ENCODE assay signal across 8 mouse cellular contexts in the genomic region with DNA sequence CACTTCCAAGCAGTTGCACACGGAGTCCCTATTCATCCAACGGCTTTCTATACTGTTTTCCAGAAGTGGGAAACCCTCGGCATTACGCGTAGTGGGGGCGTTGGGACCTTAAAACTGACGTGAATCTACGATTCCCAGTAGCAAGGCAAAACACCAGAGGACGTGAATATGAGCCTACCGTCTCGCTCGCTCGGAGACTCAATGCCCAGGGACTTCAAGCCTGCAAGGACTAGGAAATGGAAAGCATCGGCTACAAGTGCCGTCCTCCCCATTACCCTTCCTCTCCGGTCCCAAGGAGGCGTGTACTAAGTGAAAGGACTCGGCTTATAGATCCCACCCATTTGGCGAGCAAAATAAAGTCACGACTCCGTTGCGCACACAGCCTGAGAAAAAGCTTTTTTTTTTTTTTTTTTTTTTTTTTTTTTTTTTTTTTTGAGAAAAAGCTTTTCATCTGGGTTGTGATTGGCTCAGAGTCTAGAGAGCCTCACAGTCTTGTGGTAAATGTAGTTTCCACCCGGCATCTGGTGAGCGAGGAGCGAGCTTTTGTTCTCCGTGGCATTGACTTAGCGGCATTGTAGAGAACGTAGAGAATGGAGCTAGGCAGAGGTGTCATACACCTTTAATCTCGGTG. TPM values are rescaled to one million over a fixed set of nuclear protein-coding genes. Genes with fewer than 3 reads are reported as not detected.
DNase-seq lines count a peak whose midpoint lies in the region; ATAC-seq and TF ChIP-seq lines count a peak whose summit lies in the region.

No protein-coding gene starts in this region.

- H3K9me3 ChIP-seq in ES-Bruce4 (replicated peaks; ENCODE audit: control insufficient read depth, insufficient read depth, low read length, poor library complexity, severe bottlenecking) = no peaks in the 10 kb centered on the region
- no peaks in the 10 kb centered on the region for H3K9me3 ChIP-seq in forebrain, embryonic 12.5 days
- no peaks in the 10 kb centered on the region for H3K9me3 ChIP-seq in lung, embryonic 15.5 days

- intact Hi-C loops in heart, postnatal 25 days (cut with DNase I) = no loop called here

- peak overlapping the region; percentile 61 for H3K4me2 ChIP-seq in forebrain, embryonic 12.5 days
- H3K4me2 ChIP-seq in lung, embryonic 15.5 days = peak overlapping the region; percentile 78

- no peaks in the 10 kb centered on the region for H3K4me1 ChIP-seq in ES-Bruce4 (ENCODE audit: control insufficient read depth, insufficient read depth, low read length)
- peaks cover 18% of the 10 kb centered on the region for H3K4me1 ChIP-seq in forebrain, embryonic 12.5 days
- peaks cover 17% of the 10 kb centered on the region for H3K4me1 ChIP-seq in lung, embryonic 15.5 days

- no peak for TF ChIP-seq EP300 in ES-Bruce4 (IDR thresholded peaks at IDR 0.05; ENCODE audit: insufficient read depth, low read depth, low read length)

- H3K36me3 ChIP-seq in ES-Bruce4 (ENCODE audit: control insufficient read depth, insufficient read depth, low read length, poor library complexity, severe bottlenecking) = no peaks in the 10 kb centered on the region
- no peaks in the 10 kb centered on the region for H3K36me3 ChIP-seq in forebrain, embryonic 12.5 days (replicated peaks)
- H3K36me3 ChIP-seq in lung, embryonic 15.5 days = no peaks in the 10 kb centered on the region

- WGBS in forebrain, embryonic 12.5 days = 4% methylated on average over 29 of the region's 29 CpGs
- 1% methylated on average over 29 of the region's 29 CpGs for WGBS in lung, embryonic 15.5 days

- peak; percentile 76 for ATAC-seq in forebrain, embryonic 12.5 days (ENCODE audit: low FRiP score)
- ATAC-seq in lung, embryonic 15.5 days (ENCODE audit: borderline replicate concordance, extremely low read depth, low FRiP score, low TSS enrichment) = peak; percentile 73
- peak; percentile 70 for ATAC-seq in neutrophil, adult 5-6 weeks (ENCODE audit: extremely low read depth, insufficient number of reproducible peaks, low FRiP score, poor library complexity, severe bottlenecking)

- no peak for TF ChIP-seq CTCF in ES-Bruce4 (IDR thresholded peaks at IDR 0.05; ENCODE audit: low read depth, low read length)

- no peak overlapping the region for H3K27ac ChIP-seq in ES-Bruce4 (ENCODE audit: insufficient read depth, low read length)
- H3K27ac ChIP-seq in forebrain, embryonic 12.5 days = peak overlapping the region; percentile 78
- H3K27ac ChIP-seq in lung, embryonic 15.5 days = peak overlapping the region; percentile 87

- peak; percentile 83 for DNase-seq in brain, embryonic 18.5 days (ENCODE audit: low read depth, low spot score)
- peak; percentile 17 for DNase-seq in heart, postnatal 25 days (ENCODE audit: low spot score)
- DNase-seq in layer of hippocampus, adult 18-20 months (ENCODE audit: low spot score in 2 of 2) = peak; percentile 41 to 73
- DNase-seq in thymus, postnatal 0 days (ENCODE audit: low spot score) = peak; percentile 88

- peak overlapping the region; percentile 62 for H3K9ac ChIP-seq in ES-Bruce4 (ENCODE audit: low read depth, poor library complexity, severe bottlenecking)
- peak overlapping the region; percentile 56 for H3K9ac ChIP-seq in forebrain, embryonic 12.5 days
- H3K9ac ChIP-seq in lung, embryonic 15.5 days = peak overlapping the region; percentile 45

- no peak for TF ChIP-seq POLR2A in ES-Bruce4 (IDR thresholded peaks at IDR 0.05; ENCODE audit: insufficient read depth, low read length)

- H3K4me3 ChIP-seq in ES-Bruce4 (ENCODE audit: low read depth, low read length) = peak overlapping the region; percentile 65
- H3K4me3 ChIP-seq in forebrain, embryonic 12.5 days (replicated peaks) = peak overlapping the region; percentile 39
- H3K4me3 ChIP-seq in lung, embryonic 15.5 days = peak overlapping the region; percentile 54

- H3K27me3 ChIP-seq in ES-Bruce4 (ENCODE audit: control insufficient read depth, insufficient read depth, low read length, poor library complexity, severe bottlenecking) = no peaks in the 10 kb centered on the region
- H3K27me3 ChIP-seq in forebrain, embryonic 12.5 days = no peaks in the 10 kb centered on the region
- H3K27me3 ChIP-seq in lung, embryonic 15.5 days = no peaks in the 10 kb centered on the region

RNA-seq across cellular contexts. Expression of a gene that starts 4.0 kb away (rescaled TPM):
- polyA plus RNA-seq in ES-Bruce4 (2011; ENCODE audit: insufficient read depth, insufficient read length, low read depth, missing spikeins) = 1.5 and 2.3 TPM in 2 replicates
- polyA plus RNA-seq in forebrain, embryonic 12.5 days (2016; fragmentation: Nextera tagmentation; extraction: Ambion mirVana) = 11.3 and 12.4 TPM in 2 replicates
- 1 to 10 TPM; 3.2 to 4.6 TPM for total RNA-seq in heart, postnatal 25 days (2021)
- 10 to 100 TPM; 10.1 to 12.7 TPM for total RNA-seq in layer of hippocampus, adult 18-20 months (2021)
- polyA plus RNA-seq in lung, embryonic 15.5 days (2015; fragmentation: Nextera tagmentation; extraction: Ambion mirVana) = 10.9 and 11.0 TPM in 2 replicates
- total RNA-seq in neutrophil, adult 5-6 weeks (2017) = 5.0 and 5.5 TPM in 2 replicates
- polyA plus RNA-seq in thymus, postnatal 0 days (2015; fragmentation: Nextera tagmentation; extraction: Ambion mirVana) = 4.9 and 5.0 TPM in 2 replicates

RNA-seq across cellular contexts. Expression of a gene that starts 16.0 kb away (rescaled TPM):
- 4.5 and 5.1 TPM in 2 replicates for polyA plus RNA-seq in ES-Bruce4 (2011; ENCODE audit: insufficient read depth, insufficient read length, low read depth, missing spikeins)
- 15.3 and 15.7 TPM in 2 replicates for polyA plus RNA-seq in forebrain, embryonic 12.5 days (2016; fragmentation: Nextera tagmentation; extraction: Ambion mirVana)
- 1 to 10 TPM; 2.5 to 3.0 TPM for total RNA-seq in heart, postnatal 25 days (2021)
- 1 to 10 TPM; 8.1 to 8.6 TPM for total RNA-seq in layer of hippocampus, adult 18-20 months (2021)
- polyA plus RNA-seq in lung, embryonic 15.5 days (2015; fragmentation: Nextera tagmentation; extraction: Ambion mirVana) = 9.7 and 10.5 TPM in 2 replicates
- total RNA-seq in neutrophil, adult 5-6 weeks (2017) = 5.1 and 7.4 TPM in 2 replicates
- polyA plus RNA-seq in thymus, postnatal 0 days (2015; fragmentation: Nextera tagmentation; extraction: Ambion mirVana) = 5.7 and 5.8 TPM in 2 replicates

RNA-seq across cellular contexts. Expression of a gene that starts 34.4 kb away (rescaled TPM):
- 0.37 and 0.84 TPM in 2 replicates for polyA plus RNA-seq in ES-Bruce4 (2011; ENCODE audit: insufficient read depth, insufficient read length, low read depth, missing spikeins)
- 0.81 and 0.83 TPM in 2 replicates for polyA plus RNA-seq in forebrain, embryonic 12.5 days (2016; fragmentation: Nextera tagmentation; extraction: Ambion mirVana)
- under 1 TPM; 0.21 to 0.22 TPM for total RNA-seq in heart, postnatal 25 days (2021)
- total RNA-seq in layer of hippocampus, adult 18-20 months (2021) = under 1 TPM; 0.71 to 0.97 TPM
- 0.98 and 1.3 TPM in 2 replicates for polyA plus RNA-seq in lung, embryonic 15.5 days (2015; fragmentation: Nextera tagmentation; extraction: Ambion mirVana)
- total RNA-seq in neutrophil, adult 5-6 weeks (2017) = 1.2 and 1.7 TPM in 2 replicates
- 0.22 and 0.42 TPM in 2 replicates for polyA plus RNA-seq in thymus, postnatal 0 days (2015; fragmentation: Nextera tagmentation; extraction: Ambion mirVana)

RNA-seq across cellular contexts. Expression of a gene that starts 36.4 kb away (rescaled TPM):
- polyA plus RNA-seq in ES-Bruce4 (2011; ENCODE audit: insufficient read depth, insufficient read length, low read depth, missing spikeins) = 0.75 TPM in 1 of 2 replicates, not detected in the other
- polyA plus RNA-seq in forebrain, embryonic 12.5 days (2016; fragmentation: Nextera tagmentation; extraction: Ambion mirVana) = 0.14 and 0.18 TPM in 2 replicates
- total RNA-seq in heart, postnatal 25 days (2021) = not detected
- total RNA-seq in layer of hippocampus, adult 18-20 months (2021) = under 1 TPM in 1 of 2 experiments, not detected in 1; 0.57 TPM
- 0.09 TPM in 1 of 2 replicates, not detected in the other for polyA plus RNA-seq in lung, embryonic 15.5 days (2015; fragmentation: Nextera tagmentation; extraction: Ambion mirVana)
- 0.81 TPM in 1 of 2 replicates, not detected in the other for total RNA-seq in neutrophil, adult 5-6 weeks (2017)
- polyA plus RNA-seq in thymus, postnatal 0 days (2015; fragmentation: Nextera tagmentation; extraction: Ambion mirVana) = 0.06 and 0.08 TPM in 2 replicates

RNA-seq across cellular contexts. Expression of a gene that starts 37.3 kb away (rescaled TPM):
- 1,087 and 1,151 TPM in 2 replicates for polyA plus RNA-seq in ES-Bruce4 (2011; ENCODE audit: insufficient read depth, insufficient read length, low read depth, missing spikeins)
- polyA plus RNA-seq in forebrain, embryonic 12.5 days (2016; fragmentation: Nextera tagmentation; extraction: Ambion mirVana) = 370 and 396 TPM in 2 replicates
- 10 to 100 TPM; 86.8 to 96.2 TPM for total RNA-seq in heart, postnatal 25 days (2021)
- 100 to 1,000 TPM; 216 to 246 TPM for total RNA-seq in layer of hippocampus, adult 18-20 months (2021)
- 294 and 302 TPM in 2 replicates for polyA plus RNA-seq in lung, embryonic 15.5 days (2015; fragmentation: Nextera tagmentation; extraction: Ambion mirVana)
- 194 and 199 TPM in 2 replicates for total RNA-seq in neutrophil, adult 5-6 weeks (2017)
- polyA plus RNA-seq in thymus, postnatal 0 days (2015; fragmentation: Nextera tagmentation; extraction: Ambion mirVana) = 236 and 274 TPM in 2 replicates

Comparison
In these comparisons a context has a peak if more than half of its experiments do, and no peak if none do; other contexts are left out.
1. DNase-seq: peak in every context shown above with its lines; median percentile 88 in thymus, postnatal 0 days; 83 in brain, embryonic 18.5 days; 57 in layer of hippocampus, adult 18-20 months; 17 in heart, postnatal 25 days.